Mouse (Mus musculus) fibroblast of lung, adult 2 months (primary cell): ENCODE results near the gene Gemin2.
"Not testable (repeated sequence)": the region's sequence is repeated elsewhere in the genome, so short reads cannot be mapped to it uniquely, and the experiment has no call there.

Experiments used
- DNase-seq: peaks from one replicate; pipeline ENCODE4 v3.0.0-alpha.2; 2011; ENCODE audit warnings: low read depth

The Gemin2 gene

DNA sequence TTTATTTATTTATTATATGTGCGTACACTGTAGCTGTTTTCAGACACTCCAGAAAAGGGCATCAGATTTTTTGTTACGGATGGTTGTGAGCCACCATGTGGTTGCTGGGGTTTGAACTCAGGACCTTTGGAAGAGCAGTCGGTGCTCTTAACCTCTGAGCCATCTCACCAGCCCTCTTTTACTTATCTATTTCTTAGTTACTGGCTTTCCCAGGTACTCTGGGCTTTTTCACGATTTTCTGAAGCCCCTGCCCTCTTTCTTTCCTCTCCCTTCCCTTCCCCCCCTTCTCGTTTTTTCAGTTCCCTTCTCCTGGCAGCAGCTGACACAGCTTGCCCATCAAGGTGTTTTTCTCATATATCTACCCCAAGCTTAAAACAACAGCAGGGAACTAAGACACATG, 45.0 kb downstream of the Gemin2 start:
- not testable (repeated sequence) for DNase-seq

DNA sequence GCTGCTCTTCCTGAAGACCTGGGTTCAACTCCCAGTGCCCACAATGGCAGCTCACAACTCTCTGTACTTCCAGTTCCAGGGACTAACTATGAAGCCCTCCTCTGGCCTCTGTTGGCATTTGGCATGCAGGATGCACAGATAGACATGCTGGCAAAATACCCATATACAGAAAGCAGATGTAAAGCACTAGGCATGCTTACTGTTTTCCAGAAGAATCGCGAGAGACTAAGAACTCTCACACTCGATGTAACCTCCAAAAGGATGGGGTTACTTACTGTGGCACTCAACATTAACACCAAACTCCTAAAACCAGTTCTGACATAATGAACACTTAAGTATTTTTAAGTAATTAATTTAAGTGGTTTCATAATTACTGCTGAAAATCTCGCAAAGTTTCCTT, 47.1 kb downstream of the Gemin2 start:
- DNase-seq: no peak

- DNase-seq: peak; percentile 47
These were observed 47.9 kb downstream of the Gemin2 start, which contains the start of gene Trappc6b for GRCm38 (mm10) chr12:59060993-59061595. TSS of gene Trappc6b (minus strand) at chr12:59061472.

- no peak for DNase-seq
These were observed 51.6 kb downstream of the Gemin2 start for GRCm38 (mm10) chr12:59064837-59065236.

- no peak for DNase-seq
These were observed 52.6 kb downstream of the Gemin2 start for GRCm38 (mm10) chr12:59065776-59066175.

GRCm38 (mm10) chr12:59066448-59067077, 53.4 kb downstream of the Gemin2 start, which contains the start of gene Pnn:
TSS of gene Pnn (plus strand) at chr12:59066884.
- peak; percentile 96 for DNase-seq

DNA sequence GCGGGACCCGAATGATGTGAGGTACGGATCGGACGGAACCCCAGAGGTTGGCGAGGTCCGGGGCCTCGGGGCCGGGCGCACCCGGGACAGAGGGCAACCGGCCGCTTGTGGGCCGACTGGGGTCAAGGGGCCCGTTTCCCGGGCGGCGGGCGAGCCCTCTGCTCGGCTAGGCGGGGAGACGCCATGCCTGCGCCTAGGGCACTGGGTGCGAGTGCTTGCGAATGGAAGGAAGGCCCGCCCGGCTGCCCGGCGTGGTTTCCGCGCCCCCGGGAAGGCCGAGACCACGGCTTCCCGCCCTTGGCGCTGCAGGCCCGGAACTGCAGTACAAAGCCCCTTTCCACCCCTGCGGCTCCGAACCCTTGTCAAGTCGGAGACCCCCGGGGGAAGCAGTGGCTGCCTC, 53.9 kb downstream of the Gemin2 start:
- DNase-seq: no peak

DNA sequence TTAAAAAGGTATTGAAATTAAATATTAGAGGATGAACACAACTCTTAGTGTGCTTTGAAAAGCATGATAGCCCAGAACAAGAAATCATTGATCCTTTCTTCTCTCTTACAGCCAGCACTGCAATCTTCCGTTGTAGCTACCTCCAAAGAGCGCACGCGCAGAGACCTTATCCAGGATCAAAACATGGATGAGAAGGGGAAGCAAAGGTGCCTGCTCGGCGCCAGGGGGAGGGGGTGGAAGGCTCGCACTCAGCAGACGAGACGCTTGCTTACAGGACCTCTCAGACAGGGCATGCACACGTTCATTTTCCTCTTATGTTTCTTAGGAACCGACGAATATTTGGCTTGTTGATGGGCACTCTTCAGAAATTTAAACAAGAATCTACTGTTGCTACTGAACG, 55.6 kb downstream of the Gemin2 start:
- DNase-seq: no peak

GRCm38 (mm10) chr12:59072286-59072685, 59.1 kb downstream of the Gemin2 start:
- DNase-seq: no peak

- DNase-seq: no peak
These were observed 60.9 kb downstream of the Gemin2 start for GRCm38 (mm10) chr12:59074052-59074451.

GRCm38 (mm10) chr12:59076996-59077395, 63.8 kb downstream of the Gemin2 start:
- DNase-seq: no peak

GRCm38 (mm10) chr12:59077883-59078282, 64.7 kb downstream of the Gemin2 start:
- DNase-seq: no peak
